Mouse (Mus musculus) neutrophil, adult 83 days (primary cell): Measurements from ENCODE around the gene Cfd. TPM values are rescaled to one million over a fixed set of nuclear protein-coding genes. Genes with fewer than 3 reads are reported as not detected.

Source experiments
- total RNA-seq, 2 experiments: library from RNA; stranded (reverse); gene quantifications; one replicate each; pipeline ENCODE4 v1.2.4; 2023

Gene Cfd
- under 1 TPM in 1 of 2 experiments, not detected in 1; 0.46 TPM for total RNA-seq

GRCm38 (mm10) chr10:79890670-79891069 lies at the start of gene Cfd:
Cfd (plus strand) TSS chr10:79890853.

GRCm38 (mm10) chr10:79853860-79854795 lies 36.5 kb upstream of the Cfd start, which contains the start of gene Ptbp1:
Ptbp1 (plus strand) TSS chr10:79854427.

GRCm38 (mm10) chr10:79874290-79874862 lies 16.3 kb upstream of the Cfd start, which contains the start of the genes Prtn3 and Plppr3:
Prtn3 (plus strand) TSS chr10:79874476.
Plppr3 (minus strand) TSS chr10:79874634.

GRCm38 (mm10) chr10:79886054-79886453 lies 4.6 kb upstream of the Cfd start, which contains the start of gene Elane:
Elane (plus strand) TSS chr10:79886247.

GRCm38 (mm10) chr10:79908167-79909091 lies 17.8 kb downstream of the Cfd start, which contains the start of gene Med16:
Med16 (minus strand) TSS chr10:79908923.

GRCm38 (mm10) chr10:79910556-79910955 lies 19.9 kb downstream of the Cfd start, which contains the start of gene Gm26602:
Gm26602 (plus strand) TSS chr10:79910856.

GRCm38 (mm10) chr10:79916808-79917531 lies 26.3 kb downstream of the Cfd start, which contains the start of gene Kiss1r:
Kiss1r (plus strand) TSS chr10:79916971.

GRCm38 (mm10) chr10:79920958-79921535 lies 30.4 kb downstream of the Cfd start, which contains the start of gene R3hdm4:
R3hdm4 (minus strand) TSS chr10:79921208.

GRCm38 (mm10) chr10:79926491-79927323 lies 36.1 kb downstream of the Cfd start, which contains the start of gene Arid3a:
Arid3a (plus strand) TSS chr10:79927043.

Other genes starting within 250 kb of the Cfd start
- gene Odf3l2, start 245.1 kb upstream of the Cfd start, total RNA-seq: not detected
- not detected for gene Madcam1, start 226.3 kb upstream of the Cfd start, total RNA-seq
- gene Tpgs1, start 221.5 kb upstream of the Cfd start, total RNA-seq: 10 to 100 TPM; 20.0 to 24.9 TPM
- 10 to 100 TPM; 68.4 to 73.0 TPM for gene Cdc34, start 208.7 kb upstream of the Cfd start, total RNA-seq
- 1 to 10 TPM; 1.2 to 2.0 TPM for gene Gzmm, start 201.8 kb upstream of the Cfd start, total RNA-seq
- 100 to 1,000 TPM; 142 to 159 TPM for gene Bsg, start 186.4 kb upstream of the Cfd start, total RNA-seq
- gene Hcn2, start 174.2 kb upstream of the Cfd start, total RNA-seq: under 1 TPM in 1 of 2 experiments, not detected in 1; 0.31 TPM
- 10 to 100 TPM; 12.2 to 14.2 TPM for gene Polrmt, start 144.3 kb upstream of the Cfd start, total RNA-seq
- not detected for gene Fgf22, start 135.8 kb upstream of the Cfd start, total RNA-seq
- 10 to 100 TPM; 23.5 to 29.1 TPM for gene Rnf126, start 123.9 kb upstream of the Cfd start, total RNA-seq
- 1 to 10 TPM; 4.3 to 4.5 TPM for gene Fstl3, start 113.6 kb upstream of the Cfd start, total RNA-seq
- 10 to 100 TPM; 22.9 to 23.5 TPM for gene Prss57, start 99.9 kb upstream of the Cfd start, total RNA-seq
- gene Palm, start 97.3 kb upstream of the Cfd start, total RNA-seq: 100 to 1,000 TPM; 118 to 122 TPM
- 1 to 10 TPM in 1 of 2 experiments, under 1 TPM in 1; 0.64 to 1.1 TPM for gene Misp, start 69.9 kb upstream of the Cfd start, total RNA-seq
- gene Ptbp1, start 36.4 kb upstream of the Cfd start, total RNA-seq: 100 to 1,000 TPM; 255 to 282 TPM
- 100 to 1,000 TPM; 525 to 560 TPM for gene Prtn3, start 16.4 kb upstream of the Cfd start, total RNA-seq
- gene Plppr3, start 16.2 kb upstream of the Cfd start, total RNA-seq: 10 to 100 TPM; 20.1 to 25.2 TPM
- gene Elane, start 4.6 kb upstream of the Cfd start, total RNA-seq: 100 to 1,000 TPM; 647 to 654 TPM
- 10 to 100 TPM; 33.3 to 34.5 TPM for gene Med16, start 18.1 kb downstream of the Cfd start, total RNA-seq
- gene Gm26602, start 20.0 kb downstream of the Cfd start, total RNA-seq: not detected
- 1 to 10 TPM; 4.2 to 5.2 TPM for gene Kiss1r, start 26.1 kb downstream of the Cfd start, total RNA-seq
- gene R3hdm4, start 30.4 kb downstream of the Cfd start, total RNA-seq: 100 to 1,000 TPM; 448 to 486 TPM
- 100 to 1,000 TPM; 176 to 193 TPM for gene Arid3a, start 36.2 kb downstream of the Cfd start, total RNA-seq
- gene Wdr18, start 69.3 kb downstream of the Cfd start, total RNA-seq: 1 to 10 TPM; 8.5 to 9.7 TPM
- gene Grin3b, start 79.9 kb downstream of the Cfd start, total RNA-seq: under 1 TPM in 1 of 2 experiments, not detected in 1; 0.20 TPM
- gene Tmem259, start 93.5 kb downstream of the Cfd start, total RNA-seq: 10 to 100 TPM; 64.3 to 74.9 TPM
- gene Cnn2, start 97.7 kb downstream of the Cfd start, total RNA-seq: 100 to 1,000 TPM; 518 to 532 TPM
- gene Abca7, start 105.6 kb downstream of the Cfd start, total RNA-seq: 100 to 1,000 TPM; 108 to 114 TPM
- 100 to 1,000 TPM; 413 to 426 TPM for gene Arhgap45, start 125.8 kb downstream of the Cfd start, total RNA-seq
- 10 to 100 TPM; 40.4 to 41.4 TPM for gene Polr2e, start 148.9 kb downstream of the Cfd start, total RNA-seq
- 100 to 1,000 TPM; 313 to 334 TPM for gene Gpx4, start 156.3 kb downstream of the Cfd start, total RNA-seq
- gene Sbno2, start 214.7 kb downstream of the Cfd start, total RNA-seq: 100 to 1,000 TPM; 125 to 162 TPM
- 100 to 1,000 TPM; 175 to 179 TPM for gene Stk11, start 224.9 kb downstream of the Cfd start, total RNA-seq
- gene Atp5d, start 247.8 kb downstream of the Cfd start, total RNA-seq: 100 to 1,000 TPM; 122 to 126 TPM
- 1 to 10 TPM; 1.3 to 1.7 TPM for gene Cbarp, start 250.0 kb downstream of the Cfd start, total RNA-seq